7 mouse cellular contexts compared by ENCODE assay signal in the genomic region with DNA sequence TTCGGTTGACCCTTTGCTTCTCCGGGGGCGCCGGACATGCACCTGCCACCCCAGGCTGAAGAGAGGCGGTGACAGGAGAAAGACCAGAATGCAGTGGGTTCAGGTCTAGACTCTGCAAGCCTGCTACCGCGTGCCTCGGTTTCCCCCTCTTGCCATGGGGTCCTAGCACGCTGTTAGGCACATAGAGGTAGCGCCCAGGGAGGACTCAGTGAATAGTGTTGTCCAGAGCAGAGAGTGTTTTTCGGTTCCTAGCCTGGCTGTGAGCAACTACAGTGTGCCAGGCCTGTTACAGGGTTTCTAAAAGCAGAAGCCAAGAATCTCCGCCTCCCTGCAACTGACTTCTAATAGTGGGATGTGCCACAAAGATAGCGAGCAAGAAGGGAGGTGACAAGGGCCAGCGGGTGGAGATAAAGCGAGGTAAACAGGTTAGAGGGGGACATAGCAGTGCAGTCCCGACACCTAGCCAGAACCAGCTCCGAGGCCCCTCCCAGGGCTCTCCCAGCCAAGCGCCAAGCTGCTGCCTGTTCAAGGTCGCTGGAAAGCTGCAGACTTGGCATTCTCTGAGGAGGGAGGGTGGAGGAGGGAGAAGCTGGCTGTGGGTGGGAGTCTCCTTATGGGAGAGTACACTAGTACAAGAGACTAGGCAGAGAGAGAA. TPM values are rescaled to one million over a fixed set of nuclear protein-coding genes. Genes with fewer than 3 reads are reported as not detected.
DNase-seq lines count a peak whose midpoint lies in the region; ATAC-seq and TF ChIP-seq lines count a peak whose summit lies in the region.

No protein-coding gene starts in this region.

- 1% methylated on average over 19 of the region's 19 CpGs for WGBS in bone marrow, adult 2 months
- whole genome bisulfite sequencing in embryonic facial prominence, embryonic 11.5 days: 8% methylated on average over 19 of the region's 19 CpGs
- 3% methylated on average over 19 of the region's 19 CpGs for WGBS in kidney, adult 2 months
- WGBS in limb, embryonic 10.5 days: 9% methylated on average over 19 of the region's 19 CpGs
- 7% methylated on average over 19 of the region's 19 CpGs for WGBS in midbrain, embryonic 11.5 days

- H3K9ac ChIP-seq in embryonic facial prominence, embryonic 11.5 days (replicated peaks; ENCODE audit: low read length): peak overlapping the region; percentile 76
- H3K9ac ChIP-seq in midbrain, embryonic 11.5 days (ENCODE audit: low read length): peak overlapping the region; percentile 77

- peak; percentile 60 for TF ChIP-seq POLR2A in bone marrow, adult 2 months (IDR thresholded peaks at IDR 0.05; ENCODE audit: borderline replicate concordance, control insufficient read depth, low read depth, low read length)
- no peak for TF ChIP-seq POLR2A in kidney, adult 2 months (IDR thresholded peaks at IDR 0.05; ENCODE audit: low read depth, low read length)

- no peak for TF ChIP-seq CTCF in bone marrow, adult 2 months (IDR thresholded peaks at IDR 0.05; ENCODE audit: control insufficient read depth, insufficient read depth, low read length)
- no peak for TF ChIP-seq CTCF in kidney, adult 2 months (conservative IDR thresholded peaks at IDR 0.05; ENCODE audit: insufficient read depth, insufficient read length, low read depth, low read length)

- H3K4me1 ChIP-seq in bone marrow, adult 2 months (ENCODE audit: control insufficient read depth, insufficient read depth, low read length): no peaks in the 10 kb centered on the region; the same call in 1 of the 2 replicates
- peaks cover 3% of the 10 kb centered on the region; the same call in 1 of the 2 replicates for H3K4me1 ChIP-seq in embryonic facial prominence, embryonic 11.5 days (ENCODE audit: control insufficient read depth, insufficient read depth, low read length)
- H3K4me1 ChIP-seq in kidney, adult 2 months (ENCODE audit: control insufficient read depth, insufficient read depth, low read length): peaks cover 21% of the 10 kb centered on the region
- H3K4me1 ChIP-seq in limb, embryonic 10.5 days: peaks cover 50% of the 10 kb centered on the region
- peaks cover 25% of the 10 kb centered on the region for H3K4me1 ChIP-seq in midbrain, embryonic 11.5 days (ENCODE audit: control insufficient read depth, insufficient read depth, low read length)

- H3K27me3 ChIP-seq in embryonic facial prominence, embryonic 11.5 days (ENCODE audit: control insufficient read depth, insufficient read depth, low read length): no peaks in the 10 kb centered on the region
- no peaks in the 10 kb centered on the region for H3K27me3 ChIP-seq in kidney, adult 2 months (replicated peaks; ENCODE audit: control insufficient read depth, insufficient read depth, low read length)
- 0 out of 2 replicates have a peak, but pooled peaks cover 5% of the 10 kb centered on the region for H3K27me3 ChIP-seq in limb, embryonic 10.5 days (ENCODE audit: low read depth, poor library complexity, severe bottlenecking)
- no peaks in the 10 kb centered on the region for H3K27me3 ChIP-seq in midbrain, embryonic 11.5 days (ENCODE audit: control insufficient read depth, insufficient read depth, low read length)

- H3K4me3 ChIP-seq in bone marrow, adult 2 months (replicated peaks; ENCODE audit: control insufficient read depth, low read depth, low read length): peak overlapping the region; percentile 55
- H3K4me3 ChIP-seq in embryonic facial prominence, embryonic 11.5 days (ENCODE audit: low read depth, low read length): peak overlapping the region; percentile 40
- peak overlapping the region; percentile 34 for H3K4me3 ChIP-seq in kidney, adult 2 months (ENCODE audit: insufficient read depth, low read depth, low read length)
- H3K4me3 ChIP-seq in limb, embryonic 10.5 days: peak overlapping the region; percentile 58
- peak overlapping the region; percentile 41 for H3K4me3 ChIP-seq in midbrain, embryonic 11.5 days (ENCODE audit: low read depth, low read length)

- peak overlapping the region; percentile 92 for H3K4me2 ChIP-seq in embryonic facial prominence, embryonic 11.5 days (ENCODE audit: low read depth, low read length)
- H3K4me2 ChIP-seq in midbrain, embryonic 11.5 days: peak overlapping the region; percentile 81

- peak; percentile 30; the same call in 1 of the 2 replicates for ATAC-seq in embryonic facial prominence, embryonic 11.5 days (replicated peaks; ENCODE audit: insufficient number of reproducible peaks, low FRiP score, low TSS enrichment, low read depth)
- peak; percentile 60 for ATAC-seq in midbrain, embryonic 11.5 days (ENCODE audit: low FRiP score)

- peak; percentile 56 for DNase-seq in embryonic facial prominence, embryonic 11.5 days (ENCODE audit: low spot score)
- DNase-seq in heart, adult 18-20 months: peak; percentile 86 to 90
- peak; percentile 94 for DNase-seq in kidney, adult 2 months
- no peak for DNase-seq in limb, embryonic 10.5 days (ENCODE audit: low spot score)
- DNase-seq in midbrain, embryonic 11.5 days (ENCODE audit: low spot score, missing footprints): peak; percentile 93
- DNase-seq in spleen, adult 12 weeks (ENCODE audit: low spot score): peak; percentile 57

- no peaks in the 10 kb centered on the region for H3K9me3 ChIP-seq in embryonic facial prominence, embryonic 11.5 days (replicated peaks; ENCODE audit: control insufficient read depth, low read length)
- H3K9me3 ChIP-seq in limb, embryonic 10.5 days (replicated peaks): no peaks in the 10 kb centered on the region
- no peaks in the 10 kb centered on the region for H3K9me3 ChIP-seq in midbrain, embryonic 11.5 days (ENCODE audit: control insufficient read depth, low read length)

- peak overlapping the region; percentile 93 for H3K27ac ChIP-seq in bone marrow, adult 2 months (ENCODE audit: control insufficient read depth, insufficient read depth, low read depth, low read length, poor library complexity)
- peak overlapping the region; percentile 69 for H3K27ac ChIP-seq in embryonic facial prominence, embryonic 11.5 days (replicated peaks; ENCODE audit: low read depth, low read length)
- H3K27ac ChIP-seq in kidney, adult 2 months (ENCODE audit: insufficient read depth, low read depth, low read length): peak overlapping the region; percentile 100
- peak overlapping the region; percentile 84 for H3K27ac ChIP-seq in limb, embryonic 10.5 days
- peak overlapping the region; percentile 79 for H3K27ac ChIP-seq in midbrain, embryonic 11.5 days (ENCODE audit: low read depth, low read length)

- H3K36me3 ChIP-seq in embryonic facial prominence, embryonic 11.5 days (replicated peaks; ENCODE audit: control insufficient read depth, insufficient read depth, low read depth, low read length): no peaks in the 10 kb centered on the region
- H3K36me3 ChIP-seq in kidney, adult 2 months (ENCODE audit: control insufficient read depth, insufficient read depth, low read length): no peaks in the 10 kb centered on the region
- no peaks in the 10 kb centered on the region for H3K36me3 ChIP-seq in limb, embryonic 10.5 days
- H3K36me3 ChIP-seq in midbrain, embryonic 11.5 days (ENCODE audit: control insufficient read depth, insufficient read depth, low read length): no peaks in the 10 kb centered on the region

RNA-seq across cellular contexts. Expression of gene 1700001O22Rik, which starts 31.5 kb away (rescaled TPM):
- not detected in 2 replicates for polyA plus RNA-seq in bone marrow, adult 2 months (2011; ENCODE audit: insufficient read depth, insufficient read length, low replicate concordance, missing spikeins)
- 1.8 and 3.6 TPM in 2 replicates for polyA plus RNA-seq in embryonic facial prominence, embryonic 11.5 days (2014; fragmentation: Nextera tagmentation; extraction: Ambion mirVana)
- total RNA-seq in heart, adult 18-20 months (2021): under 1 TPM; 0.49 to 0.74 TPM
- polyA plus RNA-seq in kidney, adult 2 months (2012; rRNA removed): 1.7 and 4.1 TPM in 2 replicates
- 2.1 and 4.0 TPM in 2 replicates for polyA plus RNA-seq in limb, embryonic 10.5 days (2016; fragmentation: Nextera tagmentation; extraction: Ambion mirVana)
- 1.5 and 2.5 TPM in 2 replicates for polyA plus RNA-seq in midbrain, embryonic 11.5 days (2014; fragmentation: Nextera tagmentation; extraction: Ambion mirVana)

RNA-seq across cellular contexts. Expression of gene Ntmt1, which starts 35.7 kb away (rescaled TPM):
- polyA plus RNA-seq in bone marrow, adult 2 months (2011; ENCODE audit: insufficient read depth, insufficient read length, low replicate concordance, missing spikeins): 10.2 and 11.0 TPM in 2 replicates
- polyA plus RNA-seq in embryonic facial prominence, embryonic 11.5 days (2014; fragmentation: Nextera tagmentation; extraction: Ambion mirVana): 98.9 and 101 TPM in 2 replicates
- total RNA-seq in heart, adult 18-20 months (2021): 10 to 100 TPM; 22.6 to 29.2 TPM
- polyA plus RNA-seq in kidney, adult 2 months (2012; rRNA removed): 26.4 and 27.3 TPM in 2 replicates
- 138 and 141 TPM in 2 replicates for polyA plus RNA-seq in limb, embryonic 10.5 days (2016; fragmentation: Nextera tagmentation; extraction: Ambion mirVana)
- 98.7 and 107 TPM in 2 replicates for polyA plus RNA-seq in midbrain, embryonic 11.5 days (2014; fragmentation: Nextera tagmentation; extraction: Ambion mirVana)

RNA-seq across cellular contexts. Expression of gene Asb6, which starts 58.2 kb away (rescaled TPM):
- polyA plus RNA-seq in bone marrow, adult 2 months (2011; ENCODE audit: insufficient read depth, insufficient read length, low replicate concordance, missing spikeins): 30.0 and 32.4 TPM in 2 replicates
- 27.6 and 35.7 TPM in 2 replicates for polyA plus RNA-seq in embryonic facial prominence, embryonic 11.5 days (2014; fragmentation: Nextera tagmentation; extraction: Ambion mirVana)
- 1 to 10 TPM; 6.6 to 7.4 TPM for total RNA-seq in heart, adult 18-20 months (2021)
- 24.5 and 35.2 TPM in 2 replicates for polyA plus RNA-seq in kidney, adult 2 months (2012; rRNA removed)
- polyA plus RNA-seq in limb, embryonic 10.5 days (2016; fragmentation: Nextera tagmentation; extraction: Ambion mirVana): 59.4 and 61.3 TPM in 2 replicates
- polyA plus RNA-seq in midbrain, embryonic 11.5 days (2014; fragmentation: Nextera tagmentation; extraction: Ambion mirVana): 23.0 and 31.0 TPM in 2 replicates
